Mouse (Mus musculus) spleen, adult 2 months (tissue): ENCODE data around the gene Prtg.

Source experiments
- CTCF ChIP-seq: fragments of 200-500 bp; IDR thresholded peaks from 2 replicates; pipeline ENCODE4 v1.5.1; 2011; ENCODE audit warnings: mild to moderate bottlenecking, inconsistent platforms; ENCODE audit not compliant: insufficient read depth, insufficient read length, insufficient replicate concordance; ENCODE audit errors: extremely low read depth
- POLR2A ChIP-seq: fragments of 200-500 bp; IDR thresholded peaks from 2 replicates; pipeline ENCODE4 v1.6.1; 2011; ENCODE audit warnings: low read depth, low read length, inconsistent platforms

- no peak for TF ChIP-seq POLR2A
- TF ChIP-seq CTCF, result no peak
These were observed 3.4 kb upstream of the Prtg start for GRCm38 (mm10) chr9:72803280-72803679.
